Mouse (Mus musculus): ENCODE results near the gene Hoxa13. TPM values are rescaled to one million over a fixed set of nuclear protein-coding genes. Genes with fewer than 3 reads are reported as not detected.

The Hoxa13 gene
- not detected in 2 replicates for polyA plus RNA-seq (2016; fragmentation: Nextera tagmentation; extraction: Ambion mirVana)

GRCm38 (mm10) chr6:52260654-52261575 is at the start of gene Hoxa13:
Gene Hoxa13 (minus strand): TSS chr6:52260880.
- no peak within 1 kb of the TSS for H3K27ac ChIP-seq
- H3K36me3 ChIP-seq: no peaks in the 10 kb centered on the region
- peaks cover 98% of the 10 kb centered on the region for H3K27me3 ChIP-seq (ENCODE audit: insufficient read depth, poor library complexity, severe bottlenecking)
- WGBS: under 1% methylated on average over 71 of the region's 72 CpGs
- H3K4me1 ChIP-seq: peaks cover 14% of the 10 kb centered on the region
- peak within 1 kb of the TSS; percentile 58 for H3K4me3 ChIP-seq
- DNase-seq (ENCODE audit: low spot score): peak; percentile 80
- H3K9me3 ChIP-seq: no peaks in the 10 kb centered on the region

GRCm38 (mm10) chr6:52310366-52310765 is 49.7 kb upstream of the Hoxa13 start:
- H3K4me3 ChIP-seq: peak overlapping the region; percentile 43
- peaks cover 27% of the 10 kb centered on the region for H3K4me1 ChIP-seq
- WGBS: 2% methylated on average over 24 of the region's 24 CpGs

GRCm38 (mm10) chr6:52309766-52310165 is 49.1 kb upstream of the Hoxa13 start:
- Histone ChIP-seq H3K36me3 (no peaks in the 10 kb centered on the region), H3K4me1 (peaks cover 27% of the 10 kb centered on the region), H3K4me3 (no peak overlapping the region), H3K27me3 (ENCODE audit: insufficient read depth, poor library complexity, severe bottlenecking) (peaks cover 99% of the 10 kb centered on the region), H3K27ac (no peak overlapping the region), H3K9me3 (no peaks in the 10 kb centered on the region)
- WGBS: 29% methylated on average over 10 of the region's 10 CpGs
- DNase-seq (ENCODE audit: low spot score): no peak

More at GRCm38 (mm10) chr6:52310366-52310765, 49.7 kb upstream of the Hoxa13 start:
- DNase-seq (ENCODE audit: low spot score): no peak
- Histone ChIP-seq H3K9me3 (no peaks in the 10 kb centered on the region), H3K27me3 (ENCODE audit: insufficient read depth, poor library complexity, severe bottlenecking) (peaks cover 99% of the 10 kb centered on the region), H3K27ac (no peak overlapping the region), H3K36me3 (no peaks in the 10 kb centered on the region)

DNA sequence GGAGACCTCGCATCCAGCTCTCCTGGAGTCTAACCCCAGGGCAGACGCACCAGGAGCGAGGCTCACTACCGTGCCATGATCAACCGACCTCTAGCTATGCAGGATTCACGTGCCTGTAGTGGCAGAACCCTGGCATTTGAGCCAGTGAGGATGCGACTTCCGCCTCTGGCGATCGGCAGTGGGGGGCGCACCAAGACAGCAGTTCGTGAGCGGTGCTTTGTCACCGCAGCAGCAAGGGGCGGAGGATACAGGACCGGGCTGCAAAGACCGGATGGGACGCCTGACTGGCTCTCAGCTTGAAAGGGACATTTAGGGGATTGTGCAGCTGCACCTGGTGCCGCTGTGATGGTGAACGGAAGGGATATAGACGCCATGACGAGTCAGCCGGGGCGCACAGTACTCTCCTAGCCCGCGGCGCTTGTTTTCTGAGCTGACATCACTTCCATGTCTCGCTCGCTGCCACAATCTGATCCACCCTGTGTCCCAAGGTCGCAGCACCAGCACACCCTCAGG is 45.3 kb upstream of the Hoxa13 start:
- peak overlapping the region; percentile 59 for H3K27ac ChIP-seq
- under 1% methylated on average over 30 of the region's 30 CpGs for WGBS
- no peaks in the 10 kb centered on the region for H3K9me3 ChIP-seq
- peak overlapping the region; percentile 64 for H3K4me3 ChIP-seq
- peaks cover 15% of the 10 kb centered on the region for H3K4me1 ChIP-seq
- peaks cover 82% of the 10 kb centered on the region for H3K27me3 ChIP-seq (ENCODE audit: insufficient read depth, poor library complexity, severe bottlenecking)
- no peaks in the 10 kb centered on the region for H3K36me3 ChIP-seq
- DNase-seq (ENCODE audit: low spot score): no peak

DNA sequence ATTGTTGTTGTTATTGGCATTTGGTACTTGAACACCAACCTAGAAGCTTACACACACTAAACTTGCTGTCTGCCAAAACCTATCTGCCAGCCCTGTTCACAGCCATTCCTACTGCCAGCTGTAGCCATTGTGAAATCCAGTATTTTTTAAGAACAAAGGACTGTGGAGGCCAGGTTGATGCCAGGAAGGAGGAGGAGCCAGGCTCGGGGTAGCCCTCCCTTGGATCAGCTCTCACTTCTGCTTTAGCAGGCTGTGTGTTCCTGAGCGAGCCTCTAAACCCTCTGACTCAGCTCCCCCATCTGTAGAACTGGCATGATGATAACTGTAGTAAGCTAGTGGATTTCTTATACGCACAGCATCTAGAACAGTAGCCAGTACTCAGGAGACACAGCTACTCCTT is 42.7 kb upstream of the Hoxa13 start:
- Histone ChIP-seq H3K4me3 (no peak overlapping the region), H3K4me1 (peaks cover 9% of the 10 kb centered on the region), H3K27ac (no peak overlapping the region), H3K36me3 (no peaks in the 10 kb centered on the region), H3K27me3 (ENCODE audit: insufficient read depth, poor library complexity, severe bottlenecking) (peaks cover 67% of the 10 kb centered on the region), H3K9me3 (no peaks in the 10 kb centered on the region)
- whole genome bisulfite sequencing: 60% methylated on average over 3 of the region's 3 CpGs
- no peak for DNase-seq (ENCODE audit: low spot score)

- no peak for DNase-seq (ENCODE audit: low spot score)
- WGBS: 78% methylated on average over 4 of the region's 4 CpGs
- Histone ChIP-seq H3K36me3 (no peaks in the 10 kb centered on the region), H3K27me3 (ENCODE audit: insufficient read depth, poor library complexity, severe bottlenecking) (peaks cover 61% of the 10 kb centered on the region), H3K27ac (no peak overlapping the region), H3K9me3 (no peaks in the 10 kb centered on the region), H3K4me3 (no peak overlapping the region), H3K4me1 (peaks cover 3% of the 10 kb centered on the region)
These were observed 40.1 kb upstream of the Hoxa13 start for GRCm38 (mm10) chr6:52300806-52301205.

DNA sequence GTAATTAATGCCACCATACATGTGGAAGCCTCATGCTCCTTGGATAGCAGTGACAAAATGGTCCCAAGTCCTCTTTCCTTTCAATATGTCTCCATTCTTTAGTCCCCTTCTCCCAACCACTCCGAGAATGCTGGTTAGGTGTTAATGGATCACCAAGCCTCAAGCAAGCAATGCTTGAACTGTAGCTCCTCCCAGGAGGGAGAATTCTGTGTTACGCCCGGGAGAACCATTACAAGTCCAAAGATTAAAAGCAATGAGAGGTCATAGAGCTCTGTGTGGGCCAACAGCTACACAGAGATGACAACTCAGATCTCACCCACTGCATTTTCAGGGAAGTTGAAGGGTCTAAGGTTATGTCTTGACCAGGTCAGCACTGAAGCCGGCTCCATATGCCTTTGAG is 37.8 kb upstream of the Hoxa13 start:
- peaks cover 65% of the 10 kb centered on the region for H3K27me3 ChIP-seq (ENCODE audit: insufficient read depth, poor library complexity, severe bottlenecking)
- H3K27ac ChIP-seq: no peak overlapping the region
- DNase-seq (ENCODE audit: low spot score): no peak
- H3K36me3 ChIP-seq: no peaks in the 10 kb centered on the region
- H3K4me1 ChIP-seq: no peaks in the 10 kb centered on the region
- H3K9me3 ChIP-seq: no peaks in the 10 kb centered on the region
- no peak overlapping the region for H3K4me3 ChIP-seq
- WGBS: 79% methylated on average over 4 of the region's 4 CpGs

DNA sequence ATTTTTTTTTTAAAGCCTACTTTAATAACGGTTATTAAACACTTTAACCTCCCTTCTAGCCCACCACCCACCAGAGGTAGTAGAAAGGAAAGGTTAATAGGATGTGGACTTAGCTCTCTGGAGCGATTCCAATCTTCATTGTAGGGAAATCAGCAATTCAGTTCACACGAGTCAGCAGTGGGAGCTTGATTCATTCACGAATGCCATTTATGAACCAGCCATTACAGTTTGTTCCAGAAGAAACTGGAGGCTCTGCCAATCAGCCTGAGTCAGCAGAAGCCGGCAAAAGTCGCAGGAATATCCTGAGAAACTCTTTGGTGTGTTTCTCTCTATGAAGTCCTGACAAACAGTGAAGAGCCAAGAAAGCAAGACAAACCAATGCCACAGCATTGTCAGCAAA is 33.9 kb upstream of the Hoxa13 start:
- no peaks in the 10 kb centered on the region for H3K9me3 ChIP-seq
- 74% methylated on average over 6 of the region's 6 CpGs for WGBS
- H3K4me1 ChIP-seq: peaks cover 10% of the 10 kb centered on the region
- peaks cover 80% of the 10 kb centered on the region for H3K27me3 ChIP-seq (ENCODE audit: insufficient read depth, poor library complexity, severe bottlenecking)
- no peaks in the 10 kb centered on the region for H3K36me3 ChIP-seq
- H3K4me3 ChIP-seq: no peak overlapping the region
- H3K27ac ChIP-seq: no peak overlapping the region
- DNase-seq (ENCODE audit: low spot score): no peak

DNA sequence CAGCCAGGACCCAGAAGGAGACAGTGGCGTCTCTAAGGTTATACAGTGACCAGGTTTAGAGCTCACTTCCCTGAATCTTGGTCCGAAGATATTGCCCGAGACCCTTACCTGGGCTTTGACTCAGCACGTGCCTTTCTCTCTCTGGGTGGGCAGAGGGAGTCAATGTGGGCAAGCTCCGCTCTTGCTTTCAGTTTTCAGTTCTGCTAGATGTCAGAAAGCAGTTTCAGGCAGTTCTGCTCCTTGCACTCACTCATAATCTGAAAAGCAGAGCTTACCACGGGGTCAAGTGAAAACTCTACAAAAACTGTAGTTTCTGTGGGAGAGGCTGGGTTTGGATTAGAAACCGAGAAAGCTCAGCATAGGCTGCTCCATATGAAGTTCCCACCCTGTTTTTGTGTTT is 31.6 kb upstream of the Hoxa13 start:
- Histone ChIP-seq H3K4me3 (no peak overlapping the region), H3K9me3 (no peaks in the 10 kb centered on the region), H3K36me3 (no peaks in the 10 kb centered on the region), H3K27me3 (ENCODE audit: insufficient read depth, poor library complexity, severe bottlenecking) (peaks cover 84% of the 10 kb centered on the region), H3K4me1 (peaks cover 10% of the 10 kb centered on the region), H3K27ac (no peak overlapping the region)
- WGBS: 54% methylated on average over 7 of the region's 7 CpGs
- DNase-seq (ENCODE audit: low spot score): no peak

DNA sequence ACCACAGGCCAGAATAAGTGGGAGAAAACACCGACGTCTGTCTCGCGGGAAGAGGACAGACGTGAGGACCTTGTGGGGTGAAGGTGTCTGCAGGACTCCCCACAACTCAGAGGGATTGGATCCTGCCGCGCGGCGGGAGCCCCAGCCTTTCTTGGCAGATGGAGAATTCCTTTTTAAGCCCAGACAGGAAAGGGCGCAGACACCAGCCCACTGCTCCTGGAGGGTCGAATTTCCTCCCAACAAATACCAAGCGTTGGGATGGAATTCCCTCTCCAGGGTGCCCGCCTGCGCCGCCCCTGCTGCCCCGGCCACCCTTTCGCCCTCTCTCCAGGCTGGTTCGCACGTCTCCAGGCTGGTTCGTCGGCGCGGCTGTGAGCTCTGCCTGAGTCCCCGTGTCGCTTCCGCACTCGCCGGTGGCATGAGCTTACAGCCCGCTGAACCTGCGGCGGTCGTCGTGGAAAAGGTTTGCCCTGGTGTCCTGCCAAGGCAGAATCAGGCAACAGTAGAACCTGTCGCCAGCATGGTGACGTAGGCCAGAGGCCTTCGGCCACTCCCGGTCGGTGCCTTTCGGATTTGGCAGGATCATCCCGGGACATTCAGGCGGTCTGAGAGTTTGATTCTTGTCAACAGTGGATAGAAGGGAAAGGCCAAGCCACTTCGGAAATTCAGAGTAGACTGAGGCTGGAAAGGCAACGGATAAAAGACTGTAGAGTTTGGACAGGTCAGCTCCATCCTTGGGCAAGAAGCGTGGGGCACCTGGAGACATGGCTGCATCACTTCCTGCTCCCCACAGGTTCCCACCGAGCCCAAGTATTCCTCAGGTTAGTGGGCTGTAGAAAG is 30.6 kb upstream of the Hoxa13 start:
- Histone ChIP-seq H3K36me3 (no peaks in the 10 kb centered on the region), H3K4me3 (peak overlapping the region; percentile 57), H3K9me3 (no peaks in the 10 kb centered on the region), H3K4me1 (peaks cover 10% of the 10 kb centered on the region), H3K27me3 (ENCODE audit: insufficient read depth, poor library complexity, severe bottlenecking) (peaks cover 77% of the 10 kb centered on the region), H3K27ac (peak overlapping the region; percentile 42; the same call in 1 of the 2 replicates)
- DNase-seq (ENCODE audit: low spot score): no peak
- 2% methylated on average over 45 of the region's 45 CpGs for WGBS

- no peak overlapping the region for H3K27ac ChIP-seq
- no peak for DNase-seq (ENCODE audit: low spot score)
- H3K27me3 ChIP-seq (ENCODE audit: insufficient read depth, poor library complexity, severe bottlenecking): peaks cover 68% of the 10 kb centered on the region
- peaks cover 10% of the 10 kb centered on the region for H3K4me1 ChIP-seq
- H3K4me3 ChIP-seq: no peak overlapping the region
- 17% methylated on average over 12 of the region's 12 CpGs for WGBS
- no peaks in the 10 kb centered on the region for H3K9me3 ChIP-seq
- no peaks in the 10 kb centered on the region for H3K36me3 ChIP-seq
These were observed 29.5 kb upstream of the Hoxa13 start for GRCm38 (mm10) chr6:52290186-52290585.

- H3K9me3 ChIP-seq: no peaks in the 10 kb centered on the region
- H3K4me3 ChIP-seq: no peak overlapping the region
- no peak for DNase-seq (ENCODE audit: low spot score)
- H3K4me1 ChIP-seq: peaks cover 8% of the 10 kb centered on the region
- H3K27me3 ChIP-seq (ENCODE audit: insufficient read depth, poor library complexity, severe bottlenecking): peaks cover 43% of the 10 kb centered on the region
- WGBS: 87% methylated on average over 5 of the region's 5 CpGs
- no peak overlapping the region for H3K27ac ChIP-seq
- H3K36me3 ChIP-seq: no peaks in the 10 kb centered on the region
These were observed 23.2 kb upstream of the Hoxa13 start for GRCm38 (mm10) chr6:52283896-52284295.

DNA sequence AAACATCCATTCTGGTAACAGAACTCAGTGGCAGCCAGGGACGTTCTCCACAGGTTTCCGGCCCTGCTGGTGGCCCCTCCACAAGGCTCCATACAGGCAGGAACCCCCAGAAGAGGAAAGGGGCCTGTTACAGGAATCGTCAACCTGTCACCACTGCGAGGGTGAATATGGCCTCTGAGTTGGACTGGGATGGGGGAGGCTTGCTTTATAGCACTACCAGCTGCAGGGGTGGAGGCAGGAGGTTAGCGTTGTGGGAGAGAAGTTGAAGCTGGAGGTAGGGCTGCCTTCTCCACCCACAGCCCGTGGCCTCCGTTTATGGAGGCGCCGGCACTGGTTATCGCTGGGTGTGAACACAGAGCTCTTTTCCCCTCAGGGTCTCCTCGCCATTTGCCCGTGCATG is 20.4 kb upstream of the Hoxa13 start:
- no peak overlapping the region for H3K27ac ChIP-seq
- H3K27me3 ChIP-seq (ENCODE audit: insufficient read depth, poor library complexity, severe bottlenecking): peaks cover 55% of the 10 kb centered on the region
- no peak overlapping the region for H3K4me3 ChIP-seq
- peaks cover 8% of the 10 kb centered on the region for H3K4me1 ChIP-seq
- DNase-seq (ENCODE audit: low spot score): no peak
- H3K9me3 ChIP-seq: no peaks in the 10 kb centered on the region
- no peaks in the 10 kb centered on the region for H3K36me3 ChIP-seq
- WGBS: 53% methylated on average over 12 of the region's 12 CpGs

Measured in heart, embryonic 10.5 days (tissue).